Mouse (Mus musculus): ENCODE data around the gene Shmt2.
A peak's percentile ranks its signal among the peaks of the same experiment; 100 is the strongest.

Gene Shmt2

GRCm38 (mm10) chr10:127522088-127522581, at the start of gene Shmt2:
TSS of gene Shmt2 (minus strand) at chr10:127522444.
- peak; percentile 100 for DNase-seq (ENCODE audit: low spot score)

- no peak for DNase-seq (ENCODE audit: low spot score)
These were observed 48.8 kb upstream of the Shmt2 start for GRCm38 (mm10) chr10:127570937-127571641.

GRCm38 (mm10) chr10:127570384-127570783, 48.1 kb upstream of the Shmt2 start:
- no peak for DNase-seq (ENCODE audit: low spot score)

- DNase-seq (ENCODE audit: low spot score): peak; percentile 97
These were observed 47.2 kb upstream of the Shmt2 start for GRCm38 (mm10) chr10:127569450-127569849.

GRCm38 (mm10) chr10:127566553-127567326, 44.5 kb upstream of the Shmt2 start:
- DNase-seq (ENCODE audit: low spot score): no peak

GRCm38 (mm10) chr10:127564301-127564700, 42.1 kb upstream of the Shmt2 start:
- no peak for DNase-seq (ENCODE audit: low spot score)

GRCm38 (mm10) chr10:127563840-127564239, 41.6 kb upstream of the Shmt2 start:
- no peak for DNase-seq (ENCODE audit: low spot score)

- DNase-seq (ENCODE audit: low spot score): no peak
These were observed 38.9 kb upstream of the Shmt2 start for GRCm38 (mm10) chr10:127561145-127561544.

GRCm38 (mm10) chr10:127557397-127557796, 35.2 kb upstream of the Shmt2 start:
- peak; percentile 49 for DNase-seq (ENCODE audit: low spot score)

GRCm38 (mm10) chr10:127555703-127556102, 33.5 kb upstream of the Shmt2 start:
- DNase-seq (ENCODE audit: low spot score): peak; percentile 73

GRCm38 (mm10) chr10:127549892-127550291, 27.6 kb upstream of the Shmt2 start:
- no peak for DNase-seq (ENCODE audit: low spot score)

GRCm38 (mm10) chr10:127548236-127548635, 26.0 kb upstream of the Shmt2 start:
- no peak for DNase-seq (ENCODE audit: low spot score)

GRCm38 (mm10) chr10:127546505-127546904, 24.3 kb upstream of the Shmt2 start:
- DNase-seq (ENCODE audit: low spot score): peak; percentile 52

GRCm38 (mm10) chr10:127544375-127544774, 22.1 kb upstream of the Shmt2 start:
- no peak for DNase-seq (ENCODE audit: low spot score)

- DNase-seq (ENCODE audit: low spot score): no peak
These were observed 21.7 kb upstream of the Shmt2 start for GRCm38 (mm10) chr10:127543916-127544315.

GRCm38 (mm10) chr10:127542720-127543119, 20.5 kb upstream of the Shmt2 start:
- peak; percentile 39 for DNase-seq (ENCODE audit: low spot score)

GRCm38 (mm10) chr10:127542084-127542483, 19.8 kb upstream of the Shmt2 start:
- no peak for DNase-seq (ENCODE audit: low spot score)

GRCm38 (mm10) chr10:127541510-127541909, 19.3 kb upstream of the Shmt2 start:
- no peak for DNase-seq (ENCODE audit: low spot score)

- DNase-seq (ENCODE audit: low spot score): peak; percentile 90
These were observed 15.8 kb upstream of the Shmt2 start for GRCm38 (mm10) chr10:127537854-127538583.

GRCm38 (mm10) chr10:127536586-127537314, 14.5 kb upstream of the Shmt2 start:
- peak; percentile 82 for DNase-seq (ENCODE audit: low spot score)

- peak; percentile 18 for DNase-seq (ENCODE audit: low spot score)
These were observed 12.7 kb upstream of the Shmt2 start for GRCm38 (mm10) chr10:127534929-127535384.
